Mouse (Mus musculus) MEL (cell line): ENCODE measurements around the gene Grin2d. TPM values are rescaled to one million over a fixed set of nuclear protein-coding genes. Genes with fewer than 3 reads are reported as not detected.

Experiments
- DNase-seq: peaks from one replicate; pipeline ENCODE4 v3.0.0; 2011; ENCODE audit warnings: low read depth, low spot score
- H3K27ac ChIP-seq: 2 replicates; pipeline ENCODE4 v1.5.1; 2012; ENCODE audit warnings: low read depth, mild to moderate bottlenecking, control low read depth, low read length, moderate library complexity; ENCODE audit not compliant: control insufficient read depth
- H3K27me3 ChIP-seq, 2 experiments: fragments of 150-350 bp in 1 of 2; sonication (generic) in 1 of 2; 2 replicates each; pipeline ENCODE4 v1.6.1; 2012; ENCODE audit warnings: low read length in 2 of 2, mild to moderate bottlenecking in 2 of 2, improper control_type of control experiment in 1 of 2, moderate library complexity in 1 of 2; ENCODE audit not compliant: insufficient read depth in 2 of 2, control insufficient read depth in 1 of 2
- H3K36me3 ChIP-seq, 2 experiments: 2 replicates each; pipeline ENCODE4 v1.6.1; 2012 to 2014; ENCODE audit warnings: low read length in 2 of 2, improper control_type of control experiment in 1 of 2, inconsistent platforms in 1 of 2, mild to moderate bottlenecking in 1 of 2; ENCODE audit not compliant: insufficient read depth in 2 of 2, control insufficient read depth in 1 of 2
- H3K4me1 ChIP-seq, 2 experiments: fragments of 150-350 bp in 1 of 2; sonication (generic) in 1 of 2; 2 replicates each; pipeline ENCODE4 v1.6.1; 2012; ENCODE audit warnings: low read length in 2 of 2, improper control_type of control experiment in 1 of 2, mild to moderate bottlenecking in 1 of 2; ENCODE audit not compliant: insufficient read depth in 2 of 2, control insufficient read depth in 1 of 2
- H3K4me3 ChIP-seq, 2 experiments: fragments of 150-350 bp in 1 of 2; sonication (generic) in 1 of 2; 2 replicates each; pipeline ENCODE4 v1.5.1; 2012; ENCODE audit warnings: low read depth in 2 of 2, low read length in 2 of 2, mild to moderate bottlenecking in 2 of 2, moderate library complexity in 2 of 2, control low read depth in 1 of 2, improper control_type of control experiment in 1 of 2; ENCODE audit not compliant: control insufficient read depth in 1 of 2, insufficient read depth in 1 of 2
- H3K79me2 ChIP-seq: 2 replicates; pipeline ENCODE4 v1.6.1; 2012; ENCODE audit warnings: mild to moderate bottlenecking, low read length, moderate library complexity; ENCODE audit not compliant: control insufficient read depth, poor library complexity, insufficient read depth
- H3K9ac ChIP-seq: 2 replicates; pipeline ENCODE4 v1.6.1; 2012; ENCODE audit warnings: low read depth, mild to moderate bottlenecking, control low read depth, low read length, moderate library complexity; ENCODE audit not compliant: control insufficient read depth, poor library complexity, severe bottlenecking
- H3K9me3 ChIP-seq: fragments of 150-350 bp; sonication (generic); replicated peaks from 2 replicates; pipeline ENCODE4 v1.6.1; 2012; ENCODE audit warnings: mild to moderate bottlenecking, low read length, improper control_type of control experiment, moderate library complexity; ENCODE audit not compliant: insufficient read depth
- BHLHE40 ChIP-seq: IDR thresholded peaks from 2 replicates; pipeline ENCODE4 v1.6.1; 2012; ENCODE audit warnings: low read depth, mild to moderate bottlenecking, inconsistent platforms, low read length, improper control_type of control experiment, borderline replicate concordance
- CTCF ChIP-seq, 3 experiments: IDR thresholded peaks in 2 of 3; conservative IDR thresholded peaks in 1 of 3; 2 replicates each; pipeline ENCODE4 v1.5.1; 2011 to 2012; ENCODE audit warnings: low read length in 3 of 3, low read depth in 2 of 3, mild to moderate bottlenecking in 2 of 3, improper control_type of control experiment in 1 of 3, inconsistent platforms in 1 of 3, mixed read lengths in 1 of 3, moderate library complexity in 1 of 3; ENCODE audit not compliant: control insufficient read depth in 1 of 3, insufficient read depth in 1 of 3, poor library complexity in 1 of 3, severe bottlenecking in 1 of 3
- E2F4 ChIP-seq: IDR thresholded peaks from 2 replicates; pipeline ENCODE4 v1.6.1; 2011; ENCODE audit warnings: low read depth, low read length, improper control_type of control experiment, borderline replicate concordance
- EP300 ChIP-seq, 2 experiments: IDR thresholded peaks; 2 replicates each; pipeline ENCODE4 v1.6.1; 2011; ENCODE audit warnings: improper control_type of control experiment in 2 of 2, low read length in 2 of 2, low read depth in 1 of 2, mild to moderate bottlenecking in 1 of 2
- ETS1 ChIP-seq: IDR thresholded peaks from 2 replicates; pipeline ENCODE4 v1.6.1; 2012; ENCODE audit warnings: low read depth, mild to moderate bottlenecking, inconsistent platforms, low read length, improper control_type of control experiment, moderate library complexity
- GABPA ChIP-seq: IDR thresholded peaks from 2 replicates; pipeline ENCODE4 v1.6.1; 2012; ENCODE audit warnings: low read depth, mild to moderate bottlenecking, inconsistent platforms, low read length, improper control_type of control experiment, moderate library complexity
- GATA1 ChIP-seq: IDR thresholded peaks from 2 replicates; pipeline ENCODE4 v1.6.1; 2011; ENCODE audit warnings: low read depth, low read length, improper control_type of control experiment
- JUND ChIP-seq: IDR thresholded peaks from 2 replicates; pipeline ENCODE4 v1.6.1; 2011; ENCODE audit warnings: low read depth, mild to moderate bottlenecking, improper control_type of control experiment, low read length
- MAX ChIP-seq: IDR thresholded peaks from 2 replicates; pipeline ENCODE4 v1.6.1; 2011; ENCODE audit warnings: low read length, improper control_type of control experiment
- MAZ ChIP-seq: IDR thresholded peaks from 2 replicates; pipeline ENCODE4 v1.6.1; 2012; ENCODE audit warnings: low read depth, mild to moderate bottlenecking, inconsistent platforms, low read length, improper control_type of control experiment
- MEF2A ChIP-seq: IDR thresholded peaks from 2 replicates; pipeline ENCODE4 v1.6.1; 2014; ENCODE audit warnings: low read depth, mild to moderate bottlenecking, inconsistent platforms, low read length, improper control_type of control experiment; ENCODE audit not compliant: poor library complexity, insufficient replicate concordance, severe bottlenecking; ENCODE audit errors: extremely low read depth
- MXI1 ChIP-seq: IDR thresholded peaks from 2 replicates; pipeline ENCODE4 v1.6.1; 2011; ENCODE audit warnings: mild to moderate bottlenecking, low read depth, low read length, improper control_type of control experiment
- MYB ChIP-seq: IDR thresholded peaks from 2 replicates; pipeline ENCODE4 v1.6.1; 2011; ENCODE audit warnings: mild to moderate bottlenecking, low read depth, low read length, improper control_type of control experiment
- MYC ChIP-seq: IDR thresholded peaks from 2 replicates; pipeline ENCODE4 v1.6.1; 2011; ENCODE audit warnings: low read depth, mild to moderate bottlenecking, low read length, improper control_type of control experiment, moderate library complexity
- NRF1 ChIP-seq: IDR thresholded peaks from 2 replicates; pipeline ENCODE4 v1.6.1; 2014; ENCODE audit warnings: low read depth, mild to moderate bottlenecking, inconsistent platforms, low read length, improper control_type of control experiment, moderate library complexity; ENCODE audit not compliant: poor library complexity, insufficient read depth, severe bottlenecking
- POLR2A ChIP-seq, 2 experiments: IDR thresholded peaks; 2 replicates each; pipeline ENCODE4 v1.6.1; 2011 to 2012; ENCODE audit warnings: low read length in 2 of 2, mild to moderate bottlenecking in 2 of 2, control low read depth in 1 of 2, improper control_type of control experiment in 1 of 2, low read depth in 1 of 2, moderate library complexity in 1 of 2; ENCODE audit not compliant: control insufficient read depth in 1 of 2, insufficient read depth in 1 of 2, poor library complexity in 1 of 2
- POLR2AphosphoS5 ChIP-seq: IDR thresholded peaks from 2 replicates; pipeline ENCODE4 v1.6.1; 2012; ENCODE audit warnings: low read depth, borderline replicate concordance, mild to moderate bottlenecking, inconsistent platforms, low read length, moderate library complexity, mixed read lengths
- SIN3A ChIP-seq: IDR thresholded peaks from 2 replicates; pipeline ENCODE4 v1.6.1; 2012; ENCODE audit warnings: low read length, improper control_type of control experiment, inconsistent platforms
- SMC3 ChIP-seq: IDR thresholded peaks from 2 replicates; pipeline ENCODE4 v1.6.1; 2011; ENCODE audit warnings: low read depth, low read length, improper control_type of control experiment
- TAL1 ChIP-seq: IDR thresholded peaks from 2 replicates; pipeline ENCODE4 v1.6.1; 2012; ENCODE audit warnings: mild to moderate bottlenecking, inconsistent platforms, low read length, moderate library complexity, mixed read lengths
- TBP ChIP-seq: IDR thresholded peaks from 2 replicates; pipeline ENCODE4 v1.8.0; 2011; ENCODE audit warnings: low read depth, low read length, improper control_type of control experiment
- TCF12 ChIP-seq: IDR thresholded peaks from 2 replicates; pipeline ENCODE4 v1.6.1; 2014; ENCODE audit warnings: low read depth, mild to moderate bottlenecking, inconsistent platforms, low read length, improper control_type of control experiment, moderate library complexity
- UBTF ChIP-seq: IDR thresholded peaks from 2 replicates; pipeline ENCODE4 v1.6.1; 2012; ENCODE audit warnings: low read depth, mild to moderate bottlenecking, inconsistent platforms, low read length, improper control_type of control experiment, moderate library complexity, borderline replicate concordance; ENCODE audit not compliant: insufficient read depth
- USF1 ChIP-seq: IDR thresholded peaks from 2 replicates; pipeline ENCODE4 v1.6.1; 2014; ENCODE audit warnings: low read depth, mild to moderate bottlenecking, inconsistent platforms, low read length, improper control_type of control experiment, moderate library complexity
- USF2 ChIP-seq, 2 experiments: IDR thresholded peaks; 2 replicates each; pipeline ENCODE4 v1.6.1; 2011 to 2012; ENCODE audit warnings: improper control_type of control experiment in 2 of 2, low read length in 2 of 2, borderline replicate concordance in 1 of 2, inconsistent platforms in 1 of 2, low read depth in 1 of 2, mild to moderate bottlenecking in 1 of 2; ENCODE audit not compliant: insufficient read depth in 1 of 2
- ZKSCAN1 ChIP-seq: IDR thresholded peaks from 2 replicates; pipeline ENCODE4 v1.6.1; 2012; ENCODE audit warnings: low read depth, mild to moderate bottlenecking, inconsistent platforms, low read length, improper control_type of control experiment, moderate library complexity
- ZNF384 ChIP-seq: IDR thresholded peaks from 2 replicates; pipeline ENCODE4 v1.6.1; 2012; ENCODE audit warnings: low read depth, mild to moderate bottlenecking, inconsistent platforms, low read length, improper control_type of control experiment
- polyA plus RNA-seq, 2 experiments: library from polyadenylated mRNA; stranded (reverse) in 1 of 2; unstranded in 1 of 2; fragments of >175 nt in 1 of 2; fragments of >200 nt in 1 of 2; gene quantifications; 2 replicates each; pipeline versions ENCODE4 v1.2.1 to v1.2.4; 2012; ENCODE audit warnings: low replicate concordance in 2 of 2, low read depth in 1 of 2; ENCODE audit not compliant: insufficient read length in 2 of 2, insufficient read depth in 1 of 2, missing spikeins in 1 of 2
- total RNA-seq: library from RNA; depleted of rRNA; stranded (reverse); fragments of 300-350 nt; gene quantifications from 2 replicates; pipeline ENCODE4 v1.2.3, GENCODE M21; 2012

Gene Grin2d
- total and polyA plus RNA-seq, 3 experiments, result 0.19 to 0.57 TPM; not detected in 1

- Histone ChIP-seq H3K4me1 (peaks cover 9 to 13% of the 10 kb centered on the region in 2 experiments; a peak in 3 of 4 replicates), H3K27ac (no peak overlapping the region), H3K79me2 (no peaks in the 10 kb centered on the region; the same call in 1 of the 2 replicates), H3K36me3 (peaks cover 0 to 4% of the 10 kb centered on the region in 2 experiments; a peak in 1 of 4 replicates), H3K9me3 (no peaks in the 10 kb centered on the region), H3K27me3 (no peaks in the 10 kb centered on the region)
- DNase-seq, result peak; percentile 63
- TF ChIP-seq SIN3A (no peak), POLR2A (IDR thresholded peaks at IDR 0.05; ENCODE audit: control insufficient read depth in 1 of 2, insufficient read depth in 1 of 2, low read depth in 1 of 2, low read length in 2 of 2, poor library complexity in 1 of 2) (no peak), SMC3 (no peak), MYC (no peak), ETS1 (no peak), ZKSCAN1 (no peak), GATA1 (peak; percentile 55; the same call in 1 of the 2 replicates), TBP (no peak), MAX (no peak), GABPA (no peak), BHLHE40 (peak; percentile 37; the same call in 1 of the 2 replicates), EP300 (IDR thresholded peaks at IDR 0.05; ENCODE audit: low read depth in 1 of 2, low read length in 2 of 2) (peak; percentile 41 to 42; a peak in 2 of 4 replicates), E2F4 (no peak), JUND (no peak), ZNF384 (no peak), MEF2A (no peak), MYB (no peak), NRF1 (no peak), USF2 (IDR thresholded peaks at IDR 0.05; ENCODE audit: borderline replicate concordance in 1 of 2, insufficient read depth in 1 of 2, low read depth in 1 of 2, low read length in 2 of 2) (peak; percentile 48 to 73; a peak in 3 of 4 replicates), MXI1 (no peak), UBTF (no peak), TCF12 (peak; percentile 74), POLR2AphosphoS5 (no peak), MAZ (no peak), CTCF (IDR thresholded peaks at IDR 0.05 in 2 of 3, conservative IDR thresholded peaks at IDR 0.05 in 1 of 3; ENCODE audit: control insufficient read depth in 1 of 3, insufficient read depth in 1 of 3, low read depth in 2 of 3, low read length in 3 of 3, poor library complexity in 1 of 3, severe bottlenecking in 1 of 3) (no peak), USF1 (peak; percentile 94), TAL1 (peak; percentile 54)
- TF ChIP-seq, all 39 proteins: peak for 7
- Histone ChIP-seq H3K4me3 (no peak overlapping the region), H3K9ac (no peak overlapping the region)
Measured at GRCm38 (mm10) chr7:45796950-45797349, 81.2 kb downstream of the Grin2d start.
